Mouse (Mus musculus) cerebellum, postnatal 10 days (tissue): Measurements from ENCODE around the gene Paxx.
"Not testable (repeated sequence)": the region's sequence is repeated elsewhere in the genome, so short reads cannot be mapped to it uniquely, and the experiment has no call there.

Experiments used
- DNase-seq, 2 experiments: peaks; one replicate each; pipeline ENCODE4 v3.0.0; 2021; ENCODE audit warnings: mixed read lengths in 2 of 2

The Paxx gene

GRCm38 (mm10) chr2:25441067-25441466, 19.8 kb downstream of the Paxx start:
- no peak for DNase-seq

- DNase-seq = no peak
Observed at GRCm38 (mm10) chr2:25436286-25436820, 24.5 kb downstream of the Paxx start.

GRCm38 (mm10) chr2:25434292-25434691, 26.6 kb downstream of the Paxx start:
- DNase-seq = peak; percentile 93 to 94

GRCm38 (mm10) chr2:25433101-25433500, 27.8 kb downstream of the Paxx start:
- no peak for DNase-seq

GRCm38 (mm10) chr2:25432326-25433098, 28.4 kb downstream of the Paxx start:
- DNase-seq = no peak

GRCm38 (mm10) chr2:25431308-25431855, 29.5 kb downstream of the Paxx start:
- peak in 1 of 2 experiments; percentile 47 for DNase-seq

GRCm38 (mm10) chr2:25430395-25431233, 30.3 kb downstream of the Paxx start:
- peak in 1 of 2 experiments; percentile 53 for DNase-seq

GRCm38 (mm10) chr2:25429435-25430180, 31.3 kb downstream of the Paxx start:
- DNase-seq = peak; percentile 83 to 86

- DNase-seq = peak; percentile 98
Observed at GRCm38 (mm10) chr2:25428442-25429236, 32.3 kb downstream of the Paxx start, which contains the start of gene Abca2. TSS of gene Abca2 (plus strand) at chr2:25428703.

- DNase-seq = no peak
Observed at GRCm38 (mm10) chr2:25427256-25427655, 33.6 kb downstream of the Paxx start.

- peak; percentile 91 for DNase-seq
Observed at GRCm38 (mm10) chr2:25426721-25427191, 34.1 kb downstream of the Paxx start.

- DNase-seq = peak; percentile 67 to 70
Observed at GRCm38 (mm10) chr2:25425481-25425880, 35.4 kb downstream of the Paxx start.

GRCm38 (mm10) chr2:25423626-25424025, 37.3 kb downstream of the Paxx start:
- DNase-seq = peak in 1 of 2 experiments; percentile 71

- no peak for DNase-seq
Observed at GRCm38 (mm10) chr2:25422587-25423410, 38.1 kb downstream of the Paxx start, which contains the start of gene Fut7. TSS of gene Fut7 (plus strand) at chr2:25423267.

- DNase-seq = peak; percentile 83 to 87
Observed at GRCm38 (mm10) chr2:25421896-25422295, 39.0 kb downstream of the Paxx start.

GRCm38 (mm10) chr2:25417426-25417825, 43.5 kb downstream of the Paxx start:
- DNase-seq = peak in 1 of 2 experiments; percentile 70

GRCm38 (mm10) chr2:25413436-25413835, 47.5 kb downstream of the Paxx start:
- not testable (repeated sequence) for DNase-seq

- DNase-seq = no peak
Observed at GRCm38 (mm10) chr2:25408908-25409307, 52.0 kb downstream of the Paxx start.
